1 mouse cellular context compared by ENCODE assay signal in the genomic region with DNA sequence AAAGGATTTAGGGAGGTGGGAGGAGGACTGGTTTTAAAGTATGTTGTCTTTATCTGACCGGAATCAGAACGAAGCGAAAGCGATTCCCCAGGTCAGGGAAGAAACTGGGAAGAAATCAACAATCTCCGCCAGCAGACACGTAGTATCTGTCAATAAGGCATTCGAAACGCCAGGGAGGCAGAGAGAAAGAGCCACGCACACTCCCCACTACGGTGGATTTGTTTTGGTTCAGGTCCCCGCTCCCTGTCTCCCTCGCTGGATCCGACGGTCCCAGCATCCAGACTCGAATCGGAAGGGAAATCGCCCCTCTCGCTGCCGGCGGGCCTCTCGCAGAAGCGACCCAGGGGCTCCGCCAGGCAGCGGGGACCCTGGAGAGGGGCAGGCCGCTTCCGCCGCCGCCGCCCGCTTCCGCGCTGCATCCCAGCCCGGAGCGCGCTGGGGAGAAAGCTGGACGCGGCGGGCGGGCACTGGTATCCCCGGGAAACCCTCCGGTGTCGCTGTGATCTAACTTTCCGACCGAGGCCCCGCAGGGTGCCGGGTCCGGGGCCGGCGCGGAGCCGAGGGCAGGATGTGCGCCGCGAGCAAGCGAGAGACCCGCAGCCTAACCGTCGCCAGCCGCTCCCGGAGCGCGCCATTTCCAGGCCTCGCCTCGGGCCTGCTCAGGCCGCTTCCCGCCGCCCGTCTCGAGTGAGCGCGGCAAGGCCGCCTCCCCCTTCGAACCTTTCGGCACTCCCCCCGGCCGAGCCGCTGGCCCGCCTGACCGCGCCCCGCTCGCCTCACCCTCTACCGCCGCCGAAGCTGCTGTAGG.
TF ChIP-seq lines count a peak whose summit lies in the region.

No protein-coding gene starts in this region.

TF ChIP-seq in CH12.LX, 34 proteins besides CTCF, POLR2A, EP300 and RAD21:
- TF ChIP-seq ETS1 (conservative IDR thresholded peaks at IDR 0.05; ENCODE audit: low read depth, low read length), result no peak
- no peak for TF ChIP-seq BHLHE40 (IDR thresholded peaks at IDR 0.05; ENCODE audit: low read depth, low read length)
- TF ChIP-seq SIN3A (IDR thresholded peaks at IDR 0.05; ENCODE audit: low read length), result peak; percentile 6
- TF ChIP-seq IRF4 (IDR thresholded peaks at IDR 0.05; ENCODE audit: low read depth, low read length), result 0 out of 2 replicates have a peak, but pooled peaks have one; percentile 5
